Mouse (Mus musculus) telencephalon, adult 2 months (tissue): ENCODE data around the gene Myh6.

Source experiments
- DNase-seq: peaks from one replicate; pipeline ENCODE4 v3.0.0-alpha.2; 2011; ENCODE audit warnings: low read depth, low spot score

Myh6 gene

DNA sequence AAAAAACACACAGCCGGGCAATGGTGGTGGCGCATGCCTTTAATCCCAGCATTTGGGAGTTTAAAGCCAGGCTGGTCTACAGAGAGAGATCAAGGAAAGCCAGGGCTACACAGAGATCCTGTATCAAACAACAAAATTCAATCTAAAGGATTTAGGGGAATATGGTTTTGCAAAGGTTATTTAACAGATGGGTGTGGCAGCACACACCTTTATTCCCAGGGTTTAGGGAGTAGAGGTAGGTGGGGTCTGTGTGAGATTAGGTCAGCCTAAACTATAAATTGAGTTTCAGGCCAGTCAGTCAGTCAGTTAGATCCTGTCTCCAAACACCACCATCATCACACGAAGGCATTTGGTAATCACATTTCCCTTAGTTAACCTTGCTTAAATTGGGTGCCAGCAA lies 74.5 kb downstream of the Myh6 start, which contains the start of gene Pabpn1:
Pabpn1 (plus strand) TSS at position 301 of the 400 bp plus-strand sequence.
- no peak for DNase-seq
